Mouse (Mus musculus) large intestine, adult 2 months (tissue): ENCODE data around the gene Arl15. TPM values are rescaled to one million over a fixed set of nuclear protein-coding genes. Genes with fewer than 3 reads are reported as not detected.

ENCODE experiments used
- DNase-seq: peaks from one replicate; pipeline ENCODE4 v3.0.0-alpha.2; 2012; ENCODE audit warnings: low read depth, low spot score
- WGBS: fragments of 180-500 bp; shearing (Covaris S2); methylation state at CpG from one replicate; pipeline ENCODE4 v1.1.7; 2018; 5-methylcytosine and 5-hydroxymethylcytosine counted together
- polyA plus RNA-seq: library from polyadenylated mRNA; depleted of rRNA; stranded (reverse); fragments of >200 nt; gene quantifications from 2 replicates; pipeline ENCODE4 v1.2.3, GENCODE M21; 2012; rRNA removed

The Arl15 gene
- polyA plus RNA-seq, 1 experiment, result 2.5 TPM

- DNase-seq, result no peak
- whole genome bisulfite sequencing, result 90% methylated on average over 9 of the region's 9 CpGs
These were observed 363.9 kb downstream of the Arl15 start for GRCm38 (mm10) chr13:114158111-114158730.

- WGBS, result 56% methylated on average over 13 of the region's 13 CpGs
- DNase-seq, result no peak
These were observed 365.5 kb downstream of the Arl15 start for GRCm38 (mm10) chr13:114159634-114160391.

GRCm38 (mm10) chr13:114162753-114163152 lies 368.4 kb downstream of the Arl15 start:
- no peak for DNase-seq
- WGBS, result 32% methylated on average over 4 of the region's 4 CpGs

- no peak for DNase-seq
- WGBS, result 65% methylated on average over 7 of the region's 7 CpGs
These were observed 371.3 kb downstream of the Arl15 start for GRCm38 (mm10) chr13:114165616-114166015.

- no peak for DNase-seq
- 54% methylated on average over 12 of the region's 12 CpGs for WGBS
These were observed 372.3 kb downstream of the Arl15 start for GRCm38 (mm10) chr13:114166439-114167183.

GRCm38 (mm10) chr13:114170061-114170460 lies 375.8 kb downstream of the Arl15 start:
- 78% methylated on average over 5 of the region's 5 CpGs for WGBS
- DNase-seq, result no peak

GRCm38 (mm10) chr13:114171465-114171864 lies 377.2 kb downstream of the Arl15 start:
- no peak for DNase-seq
- 85% methylated on average over 5 of the region's 5 CpGs for WGBS

GRCm38 (mm10) chr13:114188107-114188506 lies 393.8 kb downstream of the Arl15 start:
- DNase-seq, result no peak
- WGBS, result 84% methylated on average over 7 of the region's 7 CpGs

- DNase-seq, result no peak
- WGBS, result 78% methylated on average over 7 of the region's 7 CpGs
These were observed 394.5 kb downstream of the Arl15 start for GRCm38 (mm10) chr13:114188801-114189200.

GRCm38 (mm10) chr13:114189441-114189840 lies 395.1 kb downstream of the Arl15 start:
- WGBS, result 80% methylated on average over 6 of the region's 6 CpGs
- DNase-seq, result no peak

- DNase-seq, result no peak
- 77% methylated on average over 10 of the region's 10 CpGs for WGBS
These were observed 396.6 kb downstream of the Arl15 start for GRCm38 (mm10) chr13:114190898-114191297.

- no peak for DNase-seq
- WGBS, result 85% methylated on average over 10 of the region's 10 CpGs
These were observed 404.0 kb downstream of the Arl15 start for GRCm38 (mm10) chr13:114198252-114198799.

- no peak for DNase-seq
- WGBS, result 84% methylated on average over 6 of the region's 6 CpGs
These were observed 405.4 kb downstream of the Arl15 start for GRCm38 (mm10) chr13:114199746-114200145.

GRCm38 (mm10) chr13:114200545-114200944 lies 406.2 kb downstream of the Arl15 start:
- DNase-seq, result no peak
- WGBS, result 68% methylated on average over 7 of the region's 7 CpGs

- no peak for DNase-seq
- 91% methylated on average over 15 of the region's 15 CpGs for WGBS
These were observed 408.7 kb downstream of the Arl15 start for GRCm38 (mm10) chr13:114202806-114203570.

Other genes starting within 250 kb of the Arl15 start
- gene Snx18, start 175.9 kb upstream of the Arl15 start, polyA plus RNA-seq, result 7.2 and 10.2 TPM in 2 replicates
- not detected in 2 replicates for gene Hspb3, start 130.8 kb upstream of the Arl15 start, polyA plus RNA-seq